Mouse (Mus musculus) forebrain, embryonic 12.5 days (tissue): Measurements from ENCODE around the gene Osm. TPM values are rescaled to one million over a fixed set of nuclear protein-coding genes. Genes with fewer than 3 reads are reported as not detected.

Source experiments
- ATAC-seq: fragments of 200-750 bp; cut with Nextera tagmentation; 2 replicates; pipeline ENCODE4 v1.8.0; 2017; ENCODE audit warnings: moderate TSS enrichment; ENCODE audit not compliant: low FRiP score
- H3K27ac ChIP-seq: fragments of 300-500 bp; sonication (generic); 2 replicates; pipeline ENCODE4 v1.5.1; 2016; ENCODE audit warnings: mild to moderate bottlenecking
- H3K27me3 ChIP-seq: fragments of 300-500 bp; sonication (generic); 2 replicates; pipeline ENCODE4 v1.6.1; 2016; ENCODE audit warnings: mild to moderate bottlenecking
- H3K36me3 ChIP-seq: fragments of 300-500 bp; sonication (generic); replicated peaks from 2 replicates; pipeline ENCODE4 v1.6.1; 2016; ENCODE audit warnings: mild to moderate bottlenecking
- H3K4me1 ChIP-seq: fragments of 300-500 bp; sonication (generic); 2 replicates; pipeline ENCODE4 v1.6.1; 2016
- H3K4me2 ChIP-seq: fragments of 300-500 bp; sonication (generic); 2 replicates; pipeline ENCODE4 v1.6.1; 2016; ENCODE audit warnings: mild to moderate bottlenecking, moderate library complexity
- H3K4me3 ChIP-seq: fragments of 300-500 bp; sonication (generic); replicated peaks from 2 replicates; pipeline ENCODE4 v1.5.1; 2016; ENCODE audit warnings: mild to moderate bottlenecking
- H3K9ac ChIP-seq: fragments of 300-500 bp; sonication (generic); 2 replicates; pipeline ENCODE4 v1.6.1; 2016; ENCODE audit warnings: mild to moderate bottlenecking
- H3K9me3 ChIP-seq: fragments of 300-500 bp; sonication (generic); 2 replicates; pipeline ENCODE4 v1.6.1; 2016
- WGBS: fragments of 180-500 bp; shearing (Covaris S2); methylation state at CpG from one replicate; pipeline ENCODE4 v1.1.7; 2016; 5-methylcytosine and 5-hydroxymethylcytosine counted together
- polyA plus RNA-seq: library from polyadenylated mRNA; unstranded; fragments of >200 nt; fragmentation: Nextera tagmentation; extraction: Ambion mirVana; gene quantifications from 2 replicates; pipeline ENCODE4 v1.2.1, GENCODE M21; 2016

Gene Osm
- polyA plus RNA-seq, 1 experiment from 2014 or later = not detected

GRCm38 (mm10) chr11:4202995-4203704 is 33.1 kb upstream of the Osm start:
- Histone ChIP-seq H3K27me3 (no peaks in the 10 kb centered on the region), H3K4me1 (no peaks in the 10 kb centered on the region), H3K36me3 (peaks cover 21% of the 10 kb centered on the region), H3K4me2 (no peak overlapping the region), H3K9me3 (no peaks in the 10 kb centered on the region), H3K27ac (no peak overlapping the region), H3K9ac (no peak overlapping the region), H3K4me3 (no peak overlapping the region)
- WGBS = 85% methylated on average over 12 of the region's 12 CpGs
- ATAC-seq = no peak

GRCm38 (mm10) chr11:4203705-4204074 is 32.5 kb upstream of the Osm start:
- ATAC-seq = no peak
- WGBS = 59% methylated on average over 2 of the region's 2 CpGs
- no peak overlapping the region for H3K27ac ChIP-seq
- no peak overlapping the region for H3K4me3 ChIP-seq
- H3K4me2 ChIP-seq = no peak overlapping the region
- no peak overlapping the region; the same call in 1 of the 2 replicates for H3K9ac ChIP-seq
- H3K4me1 ChIP-seq = no peaks in the 10 kb centered on the region
- H3K36me3 ChIP-seq = peaks cover 26% of the 10 kb centered on the region
- no peaks in the 10 kb centered on the region for H3K27me3 ChIP-seq
- H3K9me3 ChIP-seq = no peaks in the 10 kb centered on the region

GRCm38 (mm10) chr11:4205097-4205655 is 31.0 kb upstream of the Osm start:
- H3K9me3 ChIP-seq = no peaks in the 10 kb centered on the region
- no peak for ATAC-seq
- no peaks in the 10 kb centered on the region for H3K27me3 ChIP-seq
- H3K4me2 ChIP-seq = no peak overlapping the region
- H3K27ac ChIP-seq = no peak overlapping the region
- peaks cover 36% of the 10 kb centered on the region for H3K36me3 ChIP-seq
- WGBS = 89% methylated on average over 5 of the region's 5 CpGs
- no peaks in the 10 kb centered on the region for H3K4me1 ChIP-seq
- H3K4me3 ChIP-seq = no peak overlapping the region
- H3K9ac ChIP-seq = no peak overlapping the region

GRCm38 (mm10) chr11:4205951-4206350 is 30.3 kb upstream of the Osm start:
- H3K9me3 ChIP-seq = no peaks in the 10 kb centered on the region
- no peak for ATAC-seq
- H3K4me1 ChIP-seq = no peaks in the 10 kb centered on the region
- no peak overlapping the region for H3K4me2 ChIP-seq
- no peak overlapping the region for H3K9ac ChIP-seq
- no peaks in the 10 kb centered on the region for H3K27me3 ChIP-seq
- H3K36me3 ChIP-seq = peaks cover 43% of the 10 kb centered on the region
- no peak overlapping the region for H3K27ac ChIP-seq
- H3K4me3 ChIP-seq = no peak overlapping the region
- WGBS = 87% methylated on average over 7 of the region's 7 CpGs

GRCm38 (mm10) chr11:4206563-4206962 is 29.7 kb upstream of the Osm start:
- H3K27me3 ChIP-seq = no peaks in the 10 kb centered on the region
- H3K4me2 ChIP-seq = no peak overlapping the region
- ATAC-seq = no peak
- peaks cover 44% of the 10 kb centered on the region for H3K36me3 ChIP-seq
- no peaks in the 10 kb centered on the region for H3K9me3 ChIP-seq
- 87% methylated on average over 6 of the region's 6 CpGs for WGBS
- no peaks in the 10 kb centered on the region for H3K4me1 ChIP-seq
- H3K27ac ChIP-seq = no peak overlapping the region
- no peak overlapping the region for H3K9ac ChIP-seq
- no peak overlapping the region for H3K4me3 ChIP-seq

- no peak overlapping the region for H3K4me3 ChIP-seq
- no peaks in the 10 kb centered on the region for H3K27me3 ChIP-seq
- 92% methylated on average over 9 of the region's 9 CpGs for WGBS
- peaks cover 52% of the 10 kb centered on the region for H3K36me3 ChIP-seq
- H3K27ac ChIP-seq = no peak overlapping the region
- H3K4me1 ChIP-seq = no peaks in the 10 kb centered on the region
- no peak overlapping the region for H3K4me2 ChIP-seq
- no peak overlapping the region for H3K9ac ChIP-seq
- no peaks in the 10 kb centered on the region for H3K9me3 ChIP-seq
- no peak for ATAC-seq
Measured at GRCm38 (mm10) chr11:4207655-4208054, 28.6 kb upstream of the Osm start.

GRCm38 (mm10) chr11:4209556-4209955 is 26.7 kb upstream of the Osm start:
- Histone ChIP-seq H3K4me3 (no peak overlapping the region), H3K27me3 (no peaks in the 10 kb centered on the region), H3K4me1 (no peaks in the 10 kb centered on the region), H3K9ac (no peak overlapping the region), H3K36me3 (peaks cover 69% of the 10 kb centered on the region), H3K9me3 (no peaks in the 10 kb centered on the region), H3K4me2 (no peak overlapping the region), H3K27ac (no peak overlapping the region)
- ATAC-seq = no peak
- 75% methylated on average over 5 of the region's 5 CpGs for WGBS

- H3K4me1 ChIP-seq = no peaks in the 10 kb centered on the region
- H3K9me3 ChIP-seq = no peaks in the 10 kb centered on the region
- H3K4me2 ChIP-seq = no peak overlapping the region
- H3K9ac ChIP-seq = no peak overlapping the region
- H3K4me3 ChIP-seq = no peak overlapping the region
- 93% methylated on average over 1 of the region's 1 CpGs for WGBS
- no peak overlapping the region for H3K27ac ChIP-seq
- H3K36me3 ChIP-seq = peaks cover 79% of the 10 kb centered on the region
- no peaks in the 10 kb centered on the region for H3K27me3 ChIP-seq
- ATAC-seq = no peak
Measured at GRCm38 (mm10) chr11:4210786-4211185, 25.4 kb upstream of the Osm start.

GRCm38 (mm10) chr11:4213107-4213506 is 23.1 kb upstream of the Osm start:
- H3K36me3 ChIP-seq = peaks cover 59% of the 10 kb centered on the region
- H3K9ac ChIP-seq = no peak overlapping the region
- H3K27me3 ChIP-seq = peaks cover 7% of the 10 kb centered on the region
- ATAC-seq = no peak
- H3K27ac ChIP-seq = no peak overlapping the region
- WGBS = 94% methylated on average over 10 of the region's 10 CpGs
- no peak overlapping the region for H3K4me3 ChIP-seq
- 0 out of 2 replicates have a peak, but pooled peaks cover 3% of the 10 kb centered on the region for H3K4me1 ChIP-seq
- no peaks in the 10 kb centered on the region for H3K9me3 ChIP-seq
- H3K4me2 ChIP-seq = no peak overlapping the region

- ATAC-seq = no peak
- H3K27ac ChIP-seq = no peak overlapping the region
- H3K36me3 ChIP-seq = peaks cover 48% of the 10 kb centered on the region
- no peak overlapping the region for H3K9ac ChIP-seq
- H3K27me3 ChIP-seq = peaks cover 22% of the 10 kb centered on the region
- H3K4me2 ChIP-seq = no peak overlapping the region
- H3K9me3 ChIP-seq = no peaks in the 10 kb centered on the region
- peaks cover 9% of the 10 kb centered on the region; the same call in 1 of the 2 replicates for H3K4me1 ChIP-seq
- no peak overlapping the region for H3K4me3 ChIP-seq
- 95% methylated on average over 14 of the region's 14 CpGs for WGBS
Measured at GRCm38 (mm10) chr11:4214572-4214971, 21.6 kb upstream of the Osm start.

GRCm38 (mm10) chr11:4215061-4215460 is 21.2 kb upstream of the Osm start:
- Histone ChIP-seq H3K9ac (no peak overlapping the region), H3K27ac (no peak overlapping the region), H3K36me3 (peaks cover 45% of the 10 kb centered on the region), H3K4me3 (no peak overlapping the region), H3K4me1 (peaks cover 9% of the 10 kb centered on the region; the same call in 1 of the 2 replicates), H3K27me3 (peaks cover 27% of the 10 kb centered on the region), H3K4me2 (no peak overlapping the region), H3K9me3 (no peaks in the 10 kb centered on the region)
- no peak for ATAC-seq
- WGBS = 86% methylated on average over 10 of the region's 10 CpGs

- ATAC-seq = no peak
Measured at GRCm38 (mm10) chr11:4216248-4217000, 19.8 kb upstream of the Osm start.

More at GRCm38 (mm10) chr11:4216248-4217000, 19.8 kb upstream of the Osm start:
- Histone ChIP-seq H3K4me2 (no peak overlapping the region), H3K4me3 (no peak overlapping the region), H3K9me3 (no peaks in the 10 kb centered on the region), H3K27me3 (peaks cover 30% of the 10 kb centered on the region), H3K4me1 (peaks cover 9% of the 10 kb centered on the region; the same call in 1 of the 2 replicates), H3K36me3 (peaks cover 36% of the 10 kb centered on the region), H3K9ac (no peak overlapping the region), H3K27ac (no peak overlapping the region)
- 76% methylated on average over 9 of the region's 9 CpGs for WGBS
